Mouse (Mus musculus) forebrain, embryonic 14.5 days (tissue): ENCODE measurements around the gene Bcl6b. TPM values are rescaled to one million over a fixed set of nuclear protein-coding genes. Genes with fewer than 3 reads are reported as not detected.

Experiments
- ATAC-seq: fragments of 200-750 bp; cut with Nextera tagmentation; 2 replicates; pipeline ENCODE4 v1.8.0; 2017; ENCODE audit warnings: mild to moderate bottlenecking, moderate library complexity
- DNase-seq: peaks from one replicate; pipeline ENCODE4 v3.0.0-alpha.2; 2015; ENCODE audit warnings: low spot score
- H3K27ac ChIP-seq: fragments of 300-500 bp; sonication (generic); 2 replicates; pipeline ENCODE4 v1.5.1; 2014; ENCODE audit warnings: low read depth, mild to moderate bottlenecking, control low read depth, low read length, moderate library complexity
- H3K27me3 ChIP-seq: fragments of 300-500 bp; sonication (generic); replicated peaks from 2 replicates; pipeline ENCODE4 v1.6.1; 2014; ENCODE audit warnings: low read length, control low read depth, mixed read lengths; ENCODE audit not compliant: control insufficient read depth, insufficient read depth
- H3K36me3 ChIP-seq: fragments of 300-500 bp; sonication (generic); 2 replicates; pipeline ENCODE4 v1.6.1; 2014; ENCODE audit warnings: low read length, control low read depth; ENCODE audit not compliant: control insufficient read depth, insufficient read depth
- H3K4me1 ChIP-seq: fragments of 300-500 bp; sonication (generic); 2 replicates; pipeline ENCODE4 v1.6.1; 2014; ENCODE audit warnings: antibody characterized with exemption, low read length, control low read depth; ENCODE audit not compliant: control insufficient read depth, insufficient read depth
- H3K4me2 ChIP-seq: fragments of 300-500 bp; sonication (generic); 2 replicates; pipeline ENCODE4 v1.6.1; 2014; ENCODE audit warnings: mild to moderate bottlenecking, control low read depth, low read length
- H3K4me3 ChIP-seq: fragments of 300-500 bp; sonication (generic); 2 replicates; pipeline ENCODE4 v1.5.1; 2014; ENCODE audit warnings: low read depth, low read length, control low read depth
- H3K9ac ChIP-seq: fragments of 300-500 bp; sonication (generic); 2 replicates; pipeline ENCODE4 v1.6.1; 2014; ENCODE audit warnings: mild to moderate bottlenecking, low read length, control low read depth, moderate library complexity
- H3K9me3 ChIP-seq: fragments of 300-500 bp; sonication (generic); replicated peaks from 2 replicates; pipeline ENCODE4 v1.6.1; 2016; ENCODE audit warnings: low read length, control low read depth, mixed read lengths; ENCODE audit not compliant: control insufficient read depth
- WGBS: fragments of 180-500 bp; shearing (Covaris S2); extraction: QIAGEN DNeasy Blood & Tissue Kit; methylation state at CpG from one replicate; pipeline ENCODE4 v1.1.7; 2014; 5-methylcytosine and 5-hydroxymethylcytosine counted together
- polyA plus RNA-seq: library from polyadenylated mRNA; unstranded; fragments of >200 nt; fragmentation: Nextera tagmentation; extraction: Ambion mirVana; gene quantifications from 2 replicates; pipeline ENCODE4 v1.2.1, GENCODE M21; 2014

Bcl6b gene
- polyA plus RNA-seq = 4.5 and 6.3 TPM in 2 replicates

DNA sequence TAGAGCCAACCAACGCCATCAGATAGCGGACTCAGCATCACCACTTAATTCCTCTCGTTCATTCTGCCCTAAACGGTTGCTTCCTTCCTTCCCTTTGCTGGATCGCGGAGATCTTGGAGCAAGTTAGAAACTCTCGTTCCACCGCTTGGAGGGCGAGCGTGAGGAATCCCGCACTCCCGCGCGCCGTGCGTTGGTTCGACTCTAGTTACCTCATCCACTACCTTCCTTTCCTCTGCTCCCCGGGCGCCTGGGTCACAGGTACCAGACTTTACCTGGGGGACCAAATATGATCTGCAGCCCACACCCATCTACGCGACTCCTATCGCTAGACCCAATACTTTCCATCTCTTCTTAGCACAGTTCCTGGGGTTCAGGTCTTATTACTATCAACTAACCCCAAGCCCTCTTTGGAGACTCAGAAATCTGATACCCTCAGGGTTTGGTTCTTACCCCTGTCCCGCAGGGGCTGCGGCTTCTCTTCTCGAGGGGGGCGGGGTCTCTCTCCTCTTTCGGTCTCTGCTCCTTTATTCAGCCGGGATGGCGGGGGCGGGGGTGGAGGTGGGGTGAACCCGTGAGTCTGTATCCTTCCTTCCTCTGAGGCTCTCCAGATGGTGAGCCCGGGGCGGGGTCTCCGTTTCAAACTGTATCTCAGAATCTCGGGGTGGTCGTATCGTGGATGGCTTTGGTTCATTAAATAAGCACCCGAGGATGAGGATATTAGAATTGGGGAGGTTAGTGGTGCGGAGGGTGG, at the start of gene Bcl6b:
Gene Bcl6b (minus strand): TSS at position 539 of the 751 bp plus-strand sequence.
- H3K36me3 ChIP-seq = peaks cover 3% of the 10 kb centered on the region; the same call in 1 of the 2 replicates
- peak within 1 kb of the TSS; percentile 48 for H3K4me2 ChIP-seq
- no peaks in the 10 kb centered on the region for H3K9me3 ChIP-seq
- no peak within 1 kb of the TSS; the same call in 1 of the 2 replicates for H3K9ac ChIP-seq
- DNase-seq (no peak), ATAC-seq (0 out of 2 replicates have a peak, but pooled peaks have one; percentile 3)
- WGBS = 3% methylated on average over 39 of the region's 39 CpGs
- no peak within 1 kb of the TSS for H3K27ac ChIP-seq
- H3K27me3 ChIP-seq = peaks cover 41% of the 10 kb centered on the region
- peak within 1 kb of the TSS; percentile 23 for H3K4me3 ChIP-seq
- H3K4me1 ChIP-seq = peaks cover 10% of the 10 kb centered on the region; the same call in 1 of the 2 replicates

DNA sequence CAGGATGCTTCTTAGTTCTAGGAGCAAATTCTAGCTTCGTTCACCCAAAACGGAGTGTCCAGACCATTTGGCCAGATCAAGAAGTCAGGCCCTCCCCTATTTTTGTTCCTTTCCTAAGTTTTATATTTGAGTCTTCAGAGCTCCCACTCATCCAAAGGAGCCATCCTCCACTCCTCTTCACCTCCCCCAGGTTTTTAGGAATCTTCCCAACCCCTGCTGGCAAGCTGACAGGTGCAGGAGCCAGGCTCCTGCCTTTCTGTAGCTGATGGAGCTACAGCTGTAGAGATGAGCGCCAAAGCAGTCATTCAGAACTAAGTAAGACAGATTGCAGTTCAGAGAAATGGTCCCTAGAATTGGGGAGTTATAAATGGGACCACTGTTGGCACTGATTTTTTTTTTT, 49.4 kb upstream of the Bcl6b start:
- no peak for ATAC-seq
- no peak for DNase-seq
- Histone ChIP-seq H3K27ac (no peak overlapping the region), H3K4me2 (no peak overlapping the region), H3K4me3 (no peak overlapping the region), H3K9me3 (no peaks in the 10 kb centered on the region), H3K27me3 (no peaks in the 10 kb centered on the region), H3K36me3 (no peaks in the 10 kb centered on the region), H3K4me1 (no peaks in the 10 kb centered on the region), H3K9ac (no peak overlapping the region)
- WGBS = 86% methylated on average over 3 of the region's 3 CpGs

DNA sequence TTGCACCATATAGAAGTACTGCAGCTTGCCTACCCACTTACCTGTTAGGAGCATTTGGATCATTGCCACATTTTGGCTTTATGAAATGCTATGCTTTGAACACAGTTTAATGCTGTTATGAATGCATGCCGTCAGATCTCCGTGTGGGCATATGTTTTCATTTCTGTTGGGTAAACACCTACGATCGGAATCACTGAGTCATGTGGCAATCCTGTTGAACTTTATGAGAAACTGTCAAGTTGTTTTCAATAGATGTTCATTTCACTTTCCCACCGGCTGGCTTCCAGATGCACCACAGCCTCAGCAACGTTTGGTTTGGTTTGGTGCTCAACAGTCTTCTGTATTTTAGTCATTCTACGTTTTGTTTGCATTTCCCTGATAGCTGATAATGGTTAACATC, 42.0 kb upstream of the Bcl6b start:
- Histone ChIP-seq H3K4me3 (no peak overlapping the region), H3K9me3 (no peaks in the 10 kb centered on the region), H3K27ac (no peak overlapping the region), H3K27me3 (no peaks in the 10 kb centered on the region), H3K4me1 (no peaks in the 10 kb centered on the region), H3K36me3 (no peaks in the 10 kb centered on the region), H3K4me2 (no peak overlapping the region), H3K9ac (no peak overlapping the region)
- ATAC-seq (no peak), DNase-seq (no peak)
- 85% methylated on average over 7 of the region's 7 CpGs for WGBS

DNA sequence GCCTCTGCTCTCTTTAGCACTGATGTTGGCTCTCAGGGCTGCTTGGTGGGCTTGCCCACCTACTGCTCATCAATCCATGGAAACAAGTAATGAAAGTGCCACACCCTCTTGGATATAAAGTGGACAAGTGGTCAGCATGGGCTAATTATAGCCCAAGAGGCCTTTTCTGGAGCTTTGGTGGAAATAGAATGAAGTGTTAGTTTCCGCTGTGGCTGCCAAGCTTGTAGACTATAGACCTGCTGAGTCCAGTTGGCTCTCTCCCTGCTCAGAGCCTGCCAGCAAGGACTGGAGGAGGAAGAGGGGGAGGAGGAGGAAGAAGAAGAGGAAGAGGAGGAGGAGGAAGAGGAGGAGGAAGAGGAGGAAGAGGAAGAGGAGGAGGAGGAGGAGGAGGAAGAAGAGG, 36.8 kb upstream of the Bcl6b start:
- Histone ChIP-seq H3K27me3 (0 out of 2 replicates have a peak, but pooled peaks cover 3% of the 10 kb centered on the region), H3K4me3 (no peak overlapping the region), H3K4me2 (no peak overlapping the region), H3K36me3 (no peaks in the 10 kb centered on the region), H3K9me3 (no peaks in the 10 kb centered on the region), H3K9ac (no peak overlapping the region), H3K27ac (no peak overlapping the region), H3K4me1 (no peaks in the 10 kb centered on the region)
- no peak for ATAC-seq
- no peak for DNase-seq
- 76% methylated on average over 1 of the region's 1 CpGs for WGBS

- no peak overlapping the region for H3K4me3 ChIP-seq
- ATAC-seq (no peak), DNase-seq (no peak)
- WGBS = 86% methylated on average over 4 of the region's 4 CpGs
- H3K9ac ChIP-seq = no peak overlapping the region
- no peaks in the 10 kb centered on the region for H3K36me3 ChIP-seq
- no peak overlapping the region for H3K4me2 ChIP-seq
- no peaks in the 10 kb centered on the region for H3K4me1 ChIP-seq
- H3K27me3 ChIP-seq = 0 out of 2 replicates have a peak, but pooled peaks cover 3% of the 10 kb centered on the region
- H3K9me3 ChIP-seq = no peaks in the 10 kb centered on the region
- no peak overlapping the region for H3K27ac ChIP-seq
Measured at GRCm38 (mm10) chr11:70265819-70266218, 36.2 kb upstream of the Bcl6b start.

DNA sequence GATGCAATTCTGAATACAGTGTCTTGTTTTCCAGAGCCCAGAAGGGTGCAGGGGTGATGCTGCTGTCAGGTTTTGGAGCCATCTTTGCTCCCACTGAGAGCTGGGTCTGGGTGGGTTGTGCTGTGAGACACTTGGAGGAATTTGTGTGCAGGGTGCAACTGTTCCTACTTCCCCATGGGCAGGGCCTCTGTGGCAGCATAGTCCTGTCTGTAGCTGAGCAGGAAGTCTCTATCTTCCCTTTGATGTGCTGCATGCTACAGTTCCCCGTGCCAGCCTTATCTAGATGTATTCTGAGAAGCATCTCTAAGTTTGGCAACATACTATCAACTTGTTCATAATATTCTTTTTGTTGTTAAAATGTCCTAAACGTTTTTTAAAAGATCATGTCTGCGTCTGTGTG, 35.7 kb upstream of the Bcl6b start:
- Histone ChIP-seq H3K4me3 (no peak overlapping the region), H3K9me3 (no peaks in the 10 kb centered on the region), H3K27ac (no peak overlapping the region), H3K9ac (no peak overlapping the region), H3K4me1 (no peaks in the 10 kb centered on the region), H3K36me3 (no peaks in the 10 kb centered on the region), H3K4me2 (no peak overlapping the region), H3K27me3 (0 out of 2 replicates have a peak, but pooled peaks cover 3% of the 10 kb centered on the region)
- 52% methylated on average over 3 of the region's 3 CpGs for WGBS
- DNase-seq (no peak), ATAC-seq (no peak)

GRCm38 (mm10) chr11:70259035-70259434, 29.4 kb upstream of the Bcl6b start:
- Histone ChIP-seq H3K4me1 (no peaks in the 10 kb centered on the region), H3K9me3 (no peaks in the 10 kb centered on the region), H3K27ac (no peak overlapping the region), H3K27me3 (peaks cover 13% of the 10 kb centered on the region), H3K4me3 (no peak overlapping the region), H3K4me2 (no peak overlapping the region), H3K9ac (no peak overlapping the region), H3K36me3 (no peaks in the 10 kb centered on the region)
- DNase-seq (no peak), ATAC-seq (no peak)
- WGBS = 92% methylated on average over 4 of the region's 4 CpGs

DNA sequence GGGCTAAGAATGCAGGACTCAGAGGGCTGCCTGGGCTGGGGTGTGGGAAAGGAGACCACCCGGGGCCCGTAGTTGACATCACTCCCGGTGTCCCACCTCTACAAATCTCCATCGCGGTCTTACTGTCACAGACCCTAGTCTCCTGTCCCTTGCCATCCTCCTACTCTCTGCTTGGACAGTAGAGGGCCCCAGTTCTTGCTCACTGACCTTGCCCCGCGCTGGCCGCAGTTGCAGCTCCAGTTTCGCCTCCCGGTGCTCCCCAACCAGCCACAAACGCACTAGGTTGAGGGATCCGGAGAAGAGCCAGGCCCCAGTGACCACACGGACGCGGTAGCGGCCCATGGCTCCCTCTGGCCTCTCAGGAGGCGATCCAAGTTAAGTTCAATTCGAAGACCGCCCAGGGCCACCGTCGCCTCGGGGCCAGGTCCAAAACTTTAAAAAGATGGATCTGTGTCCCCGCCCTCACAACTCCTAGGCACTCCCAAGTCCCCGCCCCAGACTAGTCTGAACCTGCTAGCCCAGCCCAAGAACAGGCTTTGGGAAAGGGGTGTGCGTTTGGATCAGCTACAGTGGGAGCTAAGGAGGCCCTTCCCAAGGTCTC, 25.4 kb upstream of the Bcl6b start, which contains the start of gene Alox12:
Gene Alox12 (minus strand): TSS at position 423 of the 601 bp plus-strand sequence.
- ATAC-seq (no peak), DNase-seq (no peak)
- Histone ChIP-seq H3K27ac (no peak within 1 kb of the TSS), H3K4me2 (peak within 1 kb of the TSS; percentile 21; the same call in 1 of the 2 replicates), H3K9ac (no peak within 1 kb of the TSS; the same call in 1 of the 2 replicates), H3K4me1 (no peaks in the 10 kb centered on the region), H3K36me3 (no peaks in the 10 kb centered on the region), H3K9me3 (no peaks in the 10 kb centered on the region), H3K27me3 (peaks cover 32% of the 10 kb centered on the region), H3K4me3 (no peak within 1 kb of the TSS)
- WGBS = under 1% methylated on average over 25 of the region's 25 CpGs

- Histone ChIP-seq H3K36me3 (no peaks in the 10 kb centered on the region), H3K9ac (no peak overlapping the region), H3K4me2 (peak overlapping the region; percentile 21; the same call in 1 of the 2 replicates), H3K27me3 (peaks cover 32% of the 10 kb centered on the region), H3K4me3 (no peak overlapping the region), H3K27ac (no peak overlapping the region), H3K9me3 (no peaks in the 10 kb centered on the region), H3K4me1 (no peaks in the 10 kb centered on the region)
- DNase-seq (no peak), ATAC-seq (no peak)
- 4% methylated on average over 18 of the region's 18 CpGs for WGBS
Measured at GRCm38 (mm10) chr11:70254337-70254736, 24.7 kb upstream of the Bcl6b start.
